Mouse (Mus musculus): ENCODE results near the gene Rbfox3. TPM values are rescaled to one million over a fixed set of nuclear protein-coding genes. Genes with fewer than 3 reads are reported as not detected.

Rbfox3 gene
- total RNA-seq, 2 experiments from 2014 or later = 0.10 to 0.31 TPM

GRCm38 (mm10) chr11:118906131-118906823 lies 5.1 kb downstream of the Rbfox3 start:
- no peak for DNase-seq (ENCODE audit: low spot score in 2 of 2)

GRCm38 (mm10) chr11:118905656-118906055 lies 5.7 kb downstream of the Rbfox3 start:
- DNase-seq (ENCODE audit: low spot score in 2 of 2) = no peak

GRCm38 (mm10) chr11:118904253-118904652 lies 7.1 kb downstream of the Rbfox3 start:
- no peak for DNase-seq (ENCODE audit: low spot score in 2 of 2)

- no peak for DNase-seq (ENCODE audit: low spot score in 2 of 2)
Observed at GRCm38 (mm10) chr11:118899771-118900545, 11.4 kb downstream of the Rbfox3 start.

GRCm38 (mm10) chr11:118898643-118899042 lies 12.8 kb downstream of the Rbfox3 start:
- DNase-seq (ENCODE audit: low spot score in 2 of 2) = no peak

GRCm38 (mm10) chr11:118898156-118898555 lies 13.2 kb downstream of the Rbfox3 start:
- no peak for DNase-seq (ENCODE audit: low spot score in 2 of 2)

- DNase-seq (ENCODE audit: low spot score in 2 of 2) = no peak
Observed at GRCm38 (mm10) chr11:118897114-118897841, 14.1 kb downstream of the Rbfox3 start.

GRCm38 (mm10) chr11:118896032-118896675 lies 15.2 kb downstream of the Rbfox3 start:
- no peak for DNase-seq (ENCODE audit: low spot score in 2 of 2)

GRCm38 (mm10) chr11:118894835-118895234 lies 16.6 kb downstream of the Rbfox3 start:
- no peak for DNase-seq (ENCODE audit: low spot score in 2 of 2)

GRCm38 (mm10) chr11:118894196-118894595 lies 17.2 kb downstream of the Rbfox3 start:
- no peak for DNase-seq (ENCODE audit: low spot score in 2 of 2)

- DNase-seq (ENCODE audit: low spot score in 2 of 2) = no peak
Observed at GRCm38 (mm10) chr11:118892876-118893275, 18.5 kb downstream of the Rbfox3 start.

GRCm38 (mm10) chr11:118891516-118891915 lies 19.9 kb downstream of the Rbfox3 start:
- DNase-seq (ENCODE audit: low spot score in 2 of 2) = no peak

GRCm38 (mm10) chr11:118890992-118891398 lies 20.4 kb downstream of the Rbfox3 start:
- no peak for DNase-seq (ENCODE audit: low spot score in 2 of 2)

- no peak for DNase-seq (ENCODE audit: low spot score in 2 of 2)
Observed at GRCm38 (mm10) chr11:118890474-118890873, 20.9 kb downstream of the Rbfox3 start.

- DNase-seq (ENCODE audit: low spot score in 2 of 2) = no peak
Observed at GRCm38 (mm10) chr11:118889500-118889899, 21.9 kb downstream of the Rbfox3 start.

GRCm38 (mm10) chr11:118888426-118888825 lies 23.0 kb downstream of the Rbfox3 start:
- DNase-seq (ENCODE audit: low spot score in 2 of 2) = no peak

GRCm38 (mm10) chr11:118887206-118887605 lies 24.2 kb downstream of the Rbfox3 start:
- DNase-seq (ENCODE audit: low spot score in 2 of 2) = no peak

GRCm38 (mm10) chr11:118886269-118886965 lies 25.0 kb downstream of the Rbfox3 start:
- DNase-seq (ENCODE audit: low spot score in 2 of 2) = no peak

GRCm38 (mm10) chr11:118885604-118886003 lies 25.8 kb downstream of the Rbfox3 start:
- no peak for DNase-seq (ENCODE audit: low spot score in 2 of 2)

GRCm38 (mm10) chr11:118885135-118885534 lies 26.3 kb downstream of the Rbfox3 start:
- DNase-seq (ENCODE audit: low spot score in 2 of 2) = no peak

GRCm38 (mm10) chr11:118883143-118883542 lies 28.3 kb downstream of the Rbfox3 start:
- DNase-seq (ENCODE audit: low spot score in 2 of 2) = no peak

All from gastrocnemius, postnatal 4 days (tissue).